Mouse (Mus musculus): ENCODE measurements around the gene Efcc1.
"Not testable (repeated sequence)": the region's sequence is repeated elsewhere in the genome, so short reads cannot be mapped to it uniquely, and the experiment has no call there.

Efcc1 gene

DNA sequence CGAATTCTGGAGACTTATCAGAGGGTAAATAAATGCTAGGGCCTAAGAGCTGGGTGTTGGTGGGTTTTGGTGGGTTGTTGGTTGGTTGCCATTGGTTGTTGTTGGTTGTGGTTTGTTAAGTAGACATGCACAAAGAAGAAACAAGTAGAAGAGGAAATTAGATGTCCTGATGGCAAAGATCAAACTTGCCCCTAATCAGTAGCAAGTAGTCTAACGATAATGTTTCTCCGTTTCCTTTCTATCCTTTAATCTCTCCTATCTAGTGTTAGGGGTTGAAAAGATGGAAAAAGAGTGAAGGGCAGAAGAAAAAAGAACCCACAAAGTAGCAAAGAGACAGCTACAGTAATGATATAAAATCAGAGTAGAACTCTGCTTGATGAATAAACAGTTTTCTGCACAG is 14.0 kb downstream of the Efcc1 start:
- DNase-seq (ENCODE audit: low spot score), result no peak

DNA sequence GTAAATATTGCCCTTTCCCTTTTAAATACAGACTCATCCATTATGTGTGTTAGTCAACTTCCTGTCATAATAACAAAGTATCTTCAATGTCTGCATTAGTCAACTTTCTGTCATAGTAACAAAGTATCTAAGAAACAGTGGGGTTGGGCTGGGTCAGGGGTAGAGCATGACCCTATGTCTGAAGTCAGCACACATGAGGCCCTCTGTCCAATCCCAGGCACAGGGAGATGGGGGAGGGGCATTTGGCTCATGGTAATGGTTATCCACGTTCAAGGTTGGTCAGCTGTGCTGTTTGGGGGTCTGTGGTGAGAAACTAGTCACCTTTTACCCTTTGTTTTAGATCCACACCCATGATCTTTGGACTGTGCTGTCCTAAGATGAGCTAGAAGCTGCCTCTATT is 14.6 kb downstream of the Efcc1 start:
- DNase-seq (ENCODE audit: low spot score), result peak; percentile 40

DNA sequence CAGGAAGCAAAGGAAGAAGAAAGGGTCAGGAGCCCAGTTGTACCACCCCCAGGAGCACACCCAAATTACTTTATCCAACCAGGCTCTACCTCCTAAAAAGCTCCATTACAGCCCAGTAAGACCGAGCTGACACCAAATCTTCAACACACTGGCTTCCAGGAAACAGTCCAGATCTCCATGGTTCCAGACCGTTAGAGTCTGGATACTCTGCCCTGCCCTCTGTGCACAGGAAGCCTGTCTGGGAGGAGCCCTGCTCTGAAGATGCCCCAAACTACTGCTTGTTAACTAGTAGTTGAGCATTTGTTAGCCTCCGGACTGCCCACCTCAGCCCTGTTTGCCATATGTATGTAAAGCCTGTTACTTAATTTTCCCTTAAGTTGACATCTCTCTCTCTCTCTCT is 15.4 kb downstream of the Efcc1 start:
- DNase-seq (ENCODE audit: low spot score), result no peak

DNA sequence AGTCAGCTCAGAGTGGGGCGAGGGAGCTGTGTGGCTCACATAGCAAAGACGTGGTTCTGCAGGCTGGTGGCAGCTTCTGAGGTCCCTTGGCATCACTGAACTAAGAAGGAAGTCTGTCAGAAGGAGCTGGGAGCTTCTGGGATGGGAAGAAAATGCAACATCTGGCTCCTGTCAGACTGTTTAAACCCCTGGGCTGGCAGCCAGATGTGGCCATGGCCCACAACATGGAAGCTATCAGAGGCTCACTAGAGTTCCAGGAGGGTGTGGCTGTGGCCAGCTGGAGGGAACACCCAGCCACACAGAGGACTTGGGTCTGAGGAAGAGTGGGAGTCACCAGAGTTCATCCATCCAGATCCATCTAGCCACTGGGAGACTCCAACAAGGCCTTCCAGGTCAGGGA is 16.2 kb downstream of the Efcc1 start:
- DNase-seq (ENCODE audit: low spot score), result peak; percentile 54

DNA sequence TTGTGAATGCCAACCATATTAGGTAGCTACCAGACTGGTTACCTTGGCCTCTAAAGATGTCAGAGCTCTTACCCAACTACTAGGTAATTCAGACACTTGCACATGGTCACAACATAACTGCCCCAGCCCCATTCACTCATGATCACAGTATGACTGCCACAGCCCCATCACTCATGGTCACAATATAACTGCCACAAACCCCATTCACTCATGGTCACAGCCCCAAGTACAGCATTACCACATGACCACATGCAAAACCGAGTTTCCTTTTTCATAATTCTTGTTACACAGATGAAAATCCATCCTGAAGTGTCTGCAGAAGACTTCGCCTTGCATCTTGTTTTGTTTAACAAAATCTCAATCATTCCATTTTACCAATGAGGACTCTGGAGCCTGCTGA is 17.4 kb downstream of the Efcc1 start:
- no peak for DNase-seq (ENCODE audit: low spot score)

DNA sequence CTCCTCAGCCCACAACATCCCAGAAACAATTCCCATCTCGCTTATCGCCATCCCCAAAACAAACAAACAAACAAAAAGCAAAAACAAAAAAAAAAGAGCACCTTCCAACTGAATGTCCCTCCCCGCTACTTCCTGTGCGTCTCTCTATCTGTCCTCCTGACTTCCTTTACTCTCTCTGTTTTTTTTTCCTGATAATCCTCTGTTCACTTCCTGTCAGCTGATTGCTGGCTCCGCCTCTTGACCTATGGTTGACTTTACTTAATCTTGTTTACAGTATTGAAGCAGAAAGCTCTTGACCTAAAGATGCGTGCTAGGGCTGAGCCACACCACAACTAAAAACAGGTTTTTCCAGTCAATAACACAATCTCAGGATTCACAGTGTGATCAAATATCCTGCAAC is 17.9 kb downstream of the Efcc1 start:
- no peak for DNase-seq (ENCODE audit: low spot score)

DNA sequence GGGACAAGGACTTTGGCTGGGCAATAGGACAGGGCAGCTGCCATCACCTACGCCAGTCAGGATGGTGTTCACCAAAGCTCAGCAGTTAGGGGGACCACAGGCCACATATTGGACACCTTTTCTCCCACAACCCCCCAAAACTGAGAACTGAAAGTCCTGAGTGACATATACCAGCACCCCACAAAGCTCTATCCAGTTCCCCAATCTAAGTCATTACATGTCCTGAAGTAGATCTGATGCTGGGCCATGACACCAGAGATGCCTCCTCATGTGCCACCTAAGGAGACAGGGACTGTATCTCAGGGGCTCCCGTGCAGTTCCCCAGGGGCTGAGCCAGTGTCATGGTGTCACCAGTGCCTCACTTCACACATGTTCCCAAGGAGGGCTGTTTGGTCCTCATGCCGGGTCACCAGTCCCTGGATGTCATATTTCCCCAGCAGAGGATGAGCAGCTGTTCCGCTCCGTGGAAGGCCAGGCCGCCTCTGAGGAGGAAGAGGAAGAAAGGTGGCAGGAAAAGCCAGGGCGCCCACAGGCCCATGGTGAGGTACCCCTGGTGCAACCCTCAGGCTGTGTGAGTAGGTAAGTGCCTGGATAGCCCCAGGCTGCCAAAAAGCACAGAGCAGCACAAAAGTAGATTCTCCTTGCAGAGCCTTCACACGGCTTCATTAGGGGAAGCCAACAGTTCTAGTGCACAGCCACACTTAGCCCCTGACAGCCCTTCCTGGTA is 19.7 kb downstream of the Efcc1 start:
- no peak for DNase-seq (ENCODE audit: low spot score)

DNA sequence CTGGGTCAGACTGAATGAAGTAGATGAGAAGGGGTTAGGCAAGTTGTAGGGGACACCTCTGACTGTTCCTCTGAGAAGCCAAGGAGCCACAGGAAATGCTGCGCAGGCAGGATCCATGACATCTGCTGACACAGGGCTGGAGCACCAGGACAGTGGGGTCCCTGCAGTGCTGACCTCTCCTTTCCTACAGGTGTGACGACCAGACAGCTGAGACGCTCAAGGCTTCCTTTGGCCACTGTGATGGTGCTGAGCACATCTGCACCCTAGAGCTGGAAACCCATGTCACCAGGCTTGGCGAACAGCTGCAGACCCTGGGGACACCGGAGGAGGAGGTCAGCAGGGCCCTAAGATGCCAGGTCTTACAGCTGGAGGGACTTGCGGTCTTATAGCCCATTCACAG is 20.9 kb downstream of the Efcc1 start:
- DNase-seq (ENCODE audit: low spot score), result no peak

DNA sequence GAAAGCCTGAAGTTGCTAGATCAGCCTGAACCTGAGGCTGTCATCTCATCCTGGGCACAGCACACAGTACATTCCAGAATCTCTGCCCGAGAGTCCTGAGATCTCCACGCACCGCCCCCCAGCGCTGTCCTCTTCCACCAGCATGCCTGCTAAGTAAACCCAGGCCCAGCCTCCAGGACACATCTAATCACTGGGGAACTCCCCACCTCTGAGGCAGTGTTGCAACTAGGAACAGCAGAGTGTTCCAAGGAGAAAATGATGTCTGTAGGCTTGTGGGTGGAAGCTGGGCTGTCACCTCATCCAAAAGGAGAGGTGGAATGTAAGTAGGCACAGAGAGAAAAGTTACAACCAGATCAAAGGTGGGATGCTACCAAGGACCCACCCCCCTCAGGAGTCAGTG is 24.5 kb downstream of the Efcc1 start:
- no peak for DNase-seq (ENCODE audit: low spot score)

DNA sequence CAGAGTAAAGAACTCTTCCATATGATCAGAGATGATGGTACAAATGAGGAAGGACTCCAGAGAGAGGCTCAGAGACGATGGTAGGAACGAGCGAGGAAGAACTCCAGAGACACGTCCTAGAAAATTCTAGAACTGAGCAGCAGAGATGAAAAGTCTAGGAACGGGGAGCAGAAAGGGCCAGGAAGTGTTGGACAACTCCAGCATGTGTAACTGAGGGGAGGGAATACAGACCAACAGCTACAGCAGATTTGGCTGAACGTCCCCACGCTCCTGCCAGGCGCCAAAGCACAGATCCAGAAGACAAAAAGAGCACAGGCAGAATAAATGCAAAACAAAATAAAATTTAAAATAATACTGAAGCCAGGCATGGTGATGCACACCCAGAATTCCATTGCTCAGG is 26.2 kb downstream of the Efcc1 start:
- DNase-seq (ENCODE audit: low spot score), result no peak

DNA sequence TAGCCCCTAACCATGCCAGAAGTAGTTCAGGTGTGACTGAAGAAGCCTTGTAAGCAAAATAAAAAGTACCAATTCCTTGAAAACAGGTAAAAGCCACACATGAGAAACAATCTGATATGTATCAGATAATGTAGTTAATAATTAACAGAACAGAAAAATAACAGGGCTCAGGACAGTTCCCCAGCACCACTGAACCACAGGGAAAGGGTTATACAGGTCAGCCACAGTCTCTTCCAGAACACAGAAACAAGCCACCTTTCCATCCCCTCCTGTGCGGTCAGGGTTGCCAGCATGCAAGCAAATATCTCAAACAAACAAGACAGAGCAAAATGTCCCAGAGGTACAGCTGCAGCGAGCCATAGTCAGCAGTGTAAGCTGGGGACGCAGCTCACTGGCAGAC is 28.7 kb downstream of the Efcc1 start:
- no peak for DNase-seq (ENCODE audit: low spot score)

DNA sequence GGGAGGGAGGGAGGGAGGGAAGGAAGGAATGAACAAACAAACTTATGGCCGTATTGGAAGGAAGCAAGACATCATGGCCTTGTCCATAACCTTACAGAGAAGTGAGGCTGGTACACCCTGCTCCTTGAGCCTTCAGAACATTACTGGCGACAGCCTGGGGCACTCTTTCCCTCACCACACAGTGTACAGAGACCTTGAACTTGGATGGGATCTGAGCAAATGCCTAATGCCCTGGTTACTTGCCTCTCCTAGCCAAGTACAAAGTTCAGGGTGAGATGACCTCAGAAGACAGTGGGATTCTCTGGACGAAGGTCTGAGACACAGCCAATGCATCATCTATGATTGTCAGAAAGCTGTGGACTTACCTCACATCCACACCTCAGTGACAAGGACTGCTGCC is 29.2 kb downstream of the Efcc1 start:
- no peak for DNase-seq (ENCODE audit: low spot score)

DNA sequence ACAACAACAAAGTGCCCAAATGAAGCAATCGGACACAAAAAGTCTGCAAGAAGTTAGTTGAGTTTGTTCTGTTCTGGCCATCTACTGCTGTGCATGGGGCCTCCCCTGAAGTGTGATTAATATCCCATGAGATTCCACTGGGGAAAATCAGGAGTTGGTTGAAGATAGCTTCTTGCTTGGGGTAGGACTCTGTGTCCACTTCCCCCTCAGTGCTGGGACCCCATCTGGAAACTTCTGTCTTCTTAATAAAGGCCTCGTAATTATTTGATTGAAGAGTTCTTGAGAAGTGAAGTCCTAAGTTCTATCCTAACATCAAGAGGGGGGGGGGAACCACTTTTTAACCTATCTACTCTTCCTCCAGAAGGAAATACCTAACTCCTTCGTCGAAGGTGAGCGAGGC is 31.5 kb downstream of the Efcc1 start:
- no peak for DNase-seq (ENCODE audit: low spot score)

DNA sequence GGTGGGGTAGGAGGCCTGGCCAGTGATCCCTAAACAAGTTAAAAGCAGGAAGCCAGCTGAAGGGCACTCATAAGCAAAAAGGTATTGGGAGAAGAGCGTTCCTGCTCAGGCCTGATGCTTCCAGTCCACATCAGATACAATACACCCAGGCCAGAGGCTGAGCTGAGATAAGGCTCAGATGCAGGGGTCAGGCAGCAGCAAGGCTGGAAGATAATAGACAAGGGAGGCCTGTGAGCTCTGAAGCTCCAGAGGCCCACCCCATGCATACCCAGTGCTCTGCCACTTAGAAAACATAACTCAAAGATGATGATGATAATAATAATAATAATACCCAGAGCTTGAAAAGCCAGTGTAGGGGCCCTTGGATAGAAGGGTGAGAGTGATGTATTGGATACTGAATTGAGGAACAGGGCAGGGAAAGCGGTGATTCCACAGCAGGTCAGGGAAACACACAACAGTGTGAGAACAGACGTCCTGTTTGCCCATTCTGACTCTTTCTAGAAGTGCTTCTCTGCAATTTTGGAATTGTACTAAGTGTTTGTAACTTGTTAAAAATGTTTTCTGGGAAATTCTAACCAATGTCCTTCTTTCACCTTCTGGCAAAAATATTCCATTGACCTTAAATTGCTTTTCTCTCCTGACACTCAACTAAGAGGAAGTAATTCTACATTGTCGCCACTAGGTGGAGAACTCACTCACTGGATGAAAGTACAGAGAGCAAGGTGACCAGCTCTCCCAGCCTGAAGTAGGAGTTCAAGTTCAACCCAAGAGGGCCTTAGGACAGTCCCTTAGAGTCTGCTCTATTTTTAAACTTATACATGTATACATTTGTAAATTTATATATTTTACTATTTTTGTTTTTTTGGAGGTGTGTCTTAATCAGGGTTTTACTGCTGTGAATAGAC is 33.0 kb downstream of the Efcc1 start:
- peak; percentile 62 for DNase-seq (ENCODE audit: low spot score)

DNA sequence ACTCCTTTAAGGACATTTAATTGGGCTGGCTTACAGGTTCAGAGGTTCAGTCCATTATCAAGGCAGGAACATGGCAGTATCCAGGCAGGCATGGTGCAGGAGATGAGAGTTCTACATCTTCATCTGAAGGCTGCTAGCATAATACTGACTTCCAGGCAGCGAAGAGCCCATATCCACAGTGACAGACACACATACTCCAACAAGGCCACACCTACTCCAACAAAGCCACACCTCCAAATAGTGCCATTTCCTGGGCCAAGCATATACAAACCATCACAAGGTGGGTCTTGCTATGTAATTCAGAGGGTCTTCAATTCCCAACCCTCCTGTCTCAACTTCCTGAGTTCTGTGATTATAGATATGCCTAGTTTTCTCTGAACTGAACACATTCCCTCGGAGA is 33.6 kb downstream of the Efcc1 start:
- DNase-seq (ENCODE audit: low spot score), result not testable (repeated sequence)

DNA sequence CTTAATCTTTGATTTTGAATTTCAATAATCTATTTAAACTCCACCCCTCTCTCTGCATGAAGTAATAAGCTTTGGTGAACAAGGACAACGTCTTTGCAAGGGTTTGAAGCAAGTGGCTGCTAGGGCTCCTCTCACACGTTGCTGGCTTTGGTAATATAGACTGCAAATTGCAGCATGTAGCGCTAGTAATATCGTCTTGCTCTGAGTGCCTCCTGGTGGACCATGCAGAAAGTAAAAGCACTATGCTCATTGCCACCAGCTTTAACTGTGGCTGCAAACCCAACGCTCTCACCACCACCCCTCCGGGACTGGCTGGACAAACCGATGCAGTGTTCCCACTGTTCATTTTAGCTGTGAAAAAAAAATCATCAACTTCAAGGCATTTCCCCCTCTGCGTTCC is 40.0 kb downstream of the Efcc1 start:
- DNase-seq (ENCODE audit: low spot score), result no peak

DNA sequence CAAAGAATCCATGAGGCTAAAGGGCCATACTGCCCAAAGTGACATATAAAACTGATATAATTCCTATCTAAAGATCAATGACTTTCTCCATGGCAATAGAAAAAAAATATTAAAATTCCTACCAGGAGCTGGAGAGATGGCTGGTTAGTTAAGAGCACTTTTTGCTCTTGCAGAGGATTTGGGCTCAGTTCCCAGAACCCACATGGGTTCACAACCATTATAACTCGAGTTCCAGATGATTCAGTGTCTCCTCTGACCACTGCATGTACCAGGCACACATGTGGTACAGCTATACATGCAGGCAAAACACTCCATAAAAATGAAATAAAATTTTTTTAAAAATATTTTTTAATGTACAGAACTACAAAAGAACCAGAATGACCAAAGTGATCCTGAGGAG is 43.8 kb downstream of the Efcc1 start:
- DNase-seq (ENCODE audit: low spot score), result no peak

DNA sequence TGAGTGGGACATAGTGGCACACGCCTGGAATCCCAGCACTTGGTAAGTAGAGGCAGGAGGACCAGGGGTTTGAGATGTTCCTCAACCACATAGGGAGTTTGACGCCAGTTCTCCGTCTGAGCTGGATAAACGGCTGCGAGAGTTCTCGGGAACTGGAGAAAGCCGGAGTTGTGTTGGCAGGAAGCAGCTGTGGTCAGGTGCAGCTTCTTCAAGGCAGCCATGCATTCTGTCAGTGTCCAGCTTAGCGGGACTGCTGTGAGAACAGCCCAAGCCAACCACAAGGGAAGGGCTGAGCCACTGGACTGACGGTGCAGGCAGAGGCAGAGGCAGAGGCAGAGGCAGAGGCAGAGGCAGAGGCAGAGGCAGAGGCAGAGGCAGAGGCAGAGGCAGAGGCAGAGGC is 44.2 kb downstream of the Efcc1 start:
- DNase-seq (ENCODE audit: low spot score), result no peak

DNA sequence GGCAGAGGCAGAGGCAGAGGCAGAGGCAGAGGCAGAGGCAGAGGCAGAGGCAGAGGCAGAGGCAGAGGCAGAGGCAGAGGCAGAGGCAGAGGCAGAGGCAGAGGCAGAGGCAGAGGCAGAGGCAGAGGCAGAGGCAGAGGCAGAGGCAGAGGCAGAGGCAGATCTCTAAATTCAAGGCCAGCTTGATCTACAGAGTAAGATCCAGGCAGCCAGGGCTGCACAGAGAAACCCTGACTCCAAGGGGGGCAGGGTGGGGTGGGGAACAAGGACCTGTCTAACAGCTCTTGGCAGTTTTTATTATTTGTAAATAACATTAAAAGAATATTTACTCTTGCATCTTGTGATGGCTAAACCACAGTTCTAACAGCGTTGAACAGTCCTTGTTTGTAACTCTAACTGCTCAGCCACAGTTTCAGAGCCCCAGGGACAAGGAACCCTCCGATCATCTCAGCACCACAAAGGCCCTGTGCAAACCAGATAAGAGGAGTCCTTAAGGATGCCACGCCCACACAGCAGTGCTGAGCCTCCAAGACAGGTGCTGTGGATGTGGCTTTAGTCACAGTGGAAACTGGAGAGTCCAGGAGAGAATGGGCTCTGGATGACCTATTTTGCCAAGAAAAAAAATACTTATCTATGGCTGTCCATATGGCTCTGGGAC is 45.0 kb downstream of the Efcc1 start:
- DNase-seq (ENCODE audit: low spot score), result no peak

DNA sequence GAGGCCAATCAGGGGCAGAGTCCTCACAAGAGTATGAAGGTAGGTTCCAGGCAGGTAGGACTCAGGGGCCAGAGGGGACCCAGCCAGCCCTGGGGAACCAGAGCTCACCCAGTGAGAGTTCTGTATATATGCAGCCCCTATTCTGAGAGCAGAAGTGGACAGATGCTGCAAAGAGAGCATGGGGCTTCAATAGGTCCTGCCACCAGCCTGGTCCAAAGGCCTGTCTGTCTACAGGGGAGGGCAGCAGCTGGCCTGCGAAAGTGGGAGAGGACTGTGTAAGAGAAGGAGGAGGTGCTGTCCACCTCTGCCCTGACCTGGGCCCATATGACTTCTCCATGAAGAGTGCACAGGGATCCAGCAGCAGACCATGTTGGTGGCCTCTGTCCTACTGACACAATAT is 46.0 kb downstream of the Efcc1 start:
- DNase-seq (ENCODE audit: low spot score), result no peak

DNA sequence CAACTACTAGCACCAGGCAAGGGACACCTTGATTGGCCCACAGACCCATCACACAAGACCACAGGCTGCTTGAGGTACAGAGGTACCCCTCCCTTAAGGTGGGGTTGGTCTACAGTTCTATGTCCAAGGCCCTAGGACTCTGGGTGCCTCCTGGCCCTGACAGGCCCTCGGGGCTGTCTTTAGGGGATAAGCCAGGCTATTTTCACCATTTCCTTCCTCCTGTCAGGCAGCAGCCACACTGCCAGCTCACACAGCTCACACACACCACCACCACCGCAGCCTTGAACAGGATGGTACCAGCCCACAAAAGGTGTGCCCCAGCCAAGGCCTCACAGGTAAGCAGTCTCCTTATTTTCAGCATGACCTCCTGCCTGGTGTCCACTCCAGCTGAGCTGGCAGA is 47.2 kb downstream of the Efcc1 start, which contains the start of gene Gp9:
Gp9 (plus strand) TSS at position 231 of the 400 bp plus-strand sequence.
- no peak for DNase-seq (ENCODE audit: low spot score)

DNA sequence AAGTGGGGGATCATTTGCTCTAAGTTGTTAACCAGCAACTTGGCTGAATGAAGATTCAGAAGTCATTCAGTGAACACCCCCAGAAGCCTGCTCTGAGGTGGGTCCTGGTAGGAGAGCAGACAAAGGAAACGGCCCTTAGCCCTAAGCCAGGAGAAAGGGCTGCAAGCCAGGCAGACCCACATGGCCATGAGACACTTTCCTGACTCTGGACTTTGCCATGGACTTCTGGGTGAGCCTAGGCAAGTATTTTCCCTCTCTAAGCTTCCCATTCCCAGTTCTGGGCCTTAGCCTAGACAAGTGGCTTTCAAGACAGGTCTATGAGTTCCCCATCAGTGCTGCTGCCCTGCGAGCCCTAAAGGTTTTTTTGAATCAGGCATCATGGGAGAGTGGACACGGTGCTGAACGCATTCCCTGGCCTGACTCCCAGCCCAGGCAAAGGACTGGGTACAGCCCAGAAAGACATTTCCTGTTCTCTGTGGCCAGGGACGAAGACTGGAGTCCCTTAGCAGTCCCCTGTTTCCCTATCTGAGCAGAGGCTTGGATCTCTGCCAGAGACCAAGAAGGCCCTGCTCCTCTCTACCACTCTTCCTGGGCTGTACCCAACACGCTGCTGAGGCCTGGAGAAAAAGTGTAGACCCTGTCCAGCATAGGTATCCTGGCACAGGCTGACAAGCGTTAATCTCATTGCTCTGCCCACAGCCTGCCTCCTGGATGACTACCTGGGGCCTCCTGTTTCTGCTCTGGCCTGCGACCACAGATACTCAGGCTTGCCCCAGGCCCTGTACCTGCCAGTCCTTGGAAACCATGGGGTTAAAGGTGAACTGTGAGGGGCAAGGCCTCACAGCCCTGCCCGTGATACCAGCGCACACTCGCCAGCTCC is 47.9 kb downstream of the Efcc1 start:
- no peak for DNase-seq (ENCODE audit: low spot score)

Data from lung, postnatal 25 days (tissue).